Mouse (Mus musculus) hindbrain, embryonic 12.5 days (tissue): ENCODE data around the gene Shisa2. TPM values are rescaled to one million over a fixed set of nuclear protein-coding genes. Genes with fewer than 3 reads are reported as not detected.
"Not testable (repeated sequence)": the region's sequence is repeated elsewhere in the genome, so short reads cannot be mapped to it uniquely, and the experiment has no call there.

Experiments used
- ATAC-seq: fragments of 200-750 bp; cut with Nextera tagmentation; 2 replicates; pipeline ENCODE4 v1.8.0; 2017; ENCODE audit warnings: moderate TSS enrichment; ENCODE audit not compliant: low FRiP score
- H3K27ac ChIP-seq: fragments of 300-500 bp; sonication (generic); 2 replicates; pipeline ENCODE4 v1.5.1; 2016; ENCODE audit warnings: mild to moderate bottlenecking
- H3K27me3 ChIP-seq: fragments of 300-500 bp; sonication (generic); 2 replicates; pipeline ENCODE4 v1.6.1; 2016; ENCODE audit warnings: mild to moderate bottlenecking
- H3K36me3 ChIP-seq: fragments of 300-500 bp; sonication (generic); 2 replicates; pipeline ENCODE4 v1.6.1; 2016; ENCODE audit warnings: mild to moderate bottlenecking
- H3K4me1 ChIP-seq: fragments of 300-500 bp; sonication (generic); 2 replicates; pipeline ENCODE4 v1.6.1; 2016
- H3K4me2 ChIP-seq: fragments of 300-500 bp; sonication (generic); replicated peaks from 2 replicates; pipeline ENCODE4 v1.6.1; 2016; ENCODE audit warnings: mild to moderate bottlenecking
- H3K4me3 ChIP-seq: fragments of 300-500 bp; sonication (generic); 2 replicates; pipeline ENCODE4 v1.5.1; 2016; ENCODE audit warnings: mild to moderate bottlenecking
- H3K9ac ChIP-seq: fragments of 300-500 bp; sonication (generic); 2 replicates; pipeline ENCODE4 v1.6.1; 2016; ENCODE audit warnings: mild to moderate bottlenecking, moderate library complexity
- H3K9me3 ChIP-seq: fragments of 300-500 bp; sonication (generic); replicated peaks from 2 replicates; pipeline ENCODE4 v1.6.1; 2016; ENCODE audit warnings: mild to moderate bottlenecking
- WGBS: fragments of 180-500 bp; shearing (Covaris S2); methylation state at CpG from one replicate; pipeline ENCODE4 v1.1.7; 2016; 5-methylcytosine and 5-hydroxymethylcytosine counted together
- polyA plus RNA-seq: library from polyadenylated mRNA; unstranded; fragments of >200 nt; fragmentation: Nextera tagmentation; extraction: Ambion mirVana; gene quantifications from 2 replicates; pipeline ENCODE4 v1.2.1, GENCODE M21; 2016

Shisa2 gene
- polyA plus RNA-seq, 1 experiment from 2014 or later, result 27.9 TPM

- 58% methylated on average over 14 of the region's 14 CpGs for WGBS
- H3K4me2 ChIP-seq, result no peak overlapping the region
- no peak overlapping the region for H3K27ac ChIP-seq
- no peak for ATAC-seq
- H3K27me3 ChIP-seq, result no peaks in the 10 kb centered on the region
- no peak overlapping the region for H3K4me3 ChIP-seq
- H3K4me1 ChIP-seq, result no peaks in the 10 kb centered on the region
- no peaks in the 10 kb centered on the region for H3K36me3 ChIP-seq
- no peak overlapping the region for H3K9ac ChIP-seq
- H3K9me3 ChIP-seq, result no peaks in the 10 kb centered on the region
Observed at GRCm38 (mm10) chr14:59612920-59613625, 12.0 kb upstream of the Shisa2 start.

- not testable (repeated sequence) for H3K27me3 ChIP-seq, H3K9me3 ChIP-seq, H3K4me1 ChIP-seq, ATAC-seq, H3K9ac ChIP-seq, H3K4me3 ChIP-seq, H3K4me2 ChIP-seq, H3K27ac ChIP-seq, H3K36me3 ChIP-seq
- 87% methylated on average over 3 of the region's 3 CpGs for WGBS
Observed at GRCm38 (mm10) chr14:59614149-59614548, 11.0 kb upstream of the Shisa2 start.

- Histone ChIP-seq H3K27me3 (no peaks in the 10 kb centered on the region), H3K4me2 (no peak overlapping the region), H3K4me3 (no peak overlapping the region), H3K9ac (no peak overlapping the region), H3K9me3 (no peaks in the 10 kb centered on the region), H3K27ac (no peak overlapping the region), H3K4me1 (no peaks in the 10 kb centered on the region), H3K36me3 (no peaks in the 10 kb centered on the region)
- no peak for ATAC-seq
- 70% methylated on average over 7 of the region's 7 CpGs for WGBS
Observed at GRCm38 (mm10) chr14:59616802-59617201, 8.3 kb upstream of the Shisa2 start.

- H3K9ac ChIP-seq, result no peak overlapping the region
- WGBS, result 39% methylated on average over 9 of the region's 9 CpGs
- H3K4me2 ChIP-seq, result peak overlapping the region; percentile 67; the same call in 1 of the 2 replicates
- peaks cover 34% of the 10 kb centered on the region for H3K4me1 ChIP-seq
- H3K9me3 ChIP-seq, result no peaks in the 10 kb centered on the region
- H3K36me3 ChIP-seq, result no peaks in the 10 kb centered on the region
- H3K27ac ChIP-seq, result no peak overlapping the region
- no peak for ATAC-seq
- H3K4me3 ChIP-seq, result no peak overlapping the region
- H3K27me3 ChIP-seq, result peaks cover 42% of the 10 kb centered on the region
Observed at GRCm38 (mm10) chr14:59624326-59624885, 702 bp upstream of the Shisa2 start.

GRCm38 (mm10) chr14:59625806-59626364 lies 777 bp downstream of the Shisa2 start:
- peaks cover 42% of the 10 kb centered on the region for H3K27me3 ChIP-seq
- H3K9me3 ChIP-seq, result no peaks in the 10 kb centered on the region
- peak overlapping the region; percentile 82 for H3K27ac ChIP-seq
- peak; percentile 68 for ATAC-seq
- peak overlapping the region; percentile 70 for H3K9ac ChIP-seq
- under 1% methylated on average over 51 of the region's 51 CpGs for WGBS
- peak overlapping the region; percentile 60 for H3K4me3 ChIP-seq
- peaks cover 35% of the 10 kb centered on the region for H3K4me1 ChIP-seq
- H3K4me2 ChIP-seq, result peak overlapping the region; percentile 67
- 0 out of 2 replicates have a peak, but pooled peaks cover 2% of the 10 kb centered on the region for H3K36me3 ChIP-seq

GRCm38 (mm10) chr14:59626711-59627110 lies 1.6 kb downstream of the Shisa2 start:
- Histone ChIP-seq H3K4me3 (peak overlapping the region; percentile 60), H3K9me3 (no peaks in the 10 kb centered on the region), H3K9ac (peak overlapping the region; percentile 70), H3K27me3 (peaks cover 42% of the 10 kb centered on the region), H3K36me3 (0 out of 2 replicates have a peak, but pooled peaks cover 2% of the 10 kb centered on the region), H3K4me2 (peak overlapping the region; percentile 67), H3K27ac (no peak overlapping the region; the same call in 1 of the 2 replicates), H3K4me1 (peaks cover 35% of the 10 kb centered on the region)
- 35% methylated on average over 8 of the region's 8 CpGs for WGBS
- no peak for ATAC-seq

- WGBS, result 36% methylated on average over 9 of the region's 9 CpGs
- no peak for ATAC-seq
- peaks cover 38% of the 10 kb centered on the region for H3K27me3 ChIP-seq
- H3K4me3 ChIP-seq, result peak overlapping the region; percentile 60
- no peaks in the 10 kb centered on the region for H3K9me3 ChIP-seq
- peak overlapping the region; percentile 67 for H3K4me2 ChIP-seq
- H3K27ac ChIP-seq, result peak overlapping the region; percentile 12; the same call in 1 of the 2 replicates
- H3K9ac ChIP-seq, result peak overlapping the region; percentile 70
- peaks cover 35% of the 10 kb centered on the region for H3K4me1 ChIP-seq
- 0 out of 2 replicates have a peak, but pooled peaks cover 2% of the 10 kb centered on the region for H3K36me3 ChIP-seq
Observed at GRCm38 (mm10) chr14:59627142-59627680, 2.1 kb downstream of the Shisa2 start.

- WGBS, result 44% methylated on average over 7 of the region's 7 CpGs
- no peaks in the 10 kb centered on the region for H3K9me3 ChIP-seq
- peak overlapping the region; percentile 48 for H3K27ac ChIP-seq
- H3K4me3 ChIP-seq, result peak overlapping the region; percentile 60
- H3K4me2 ChIP-seq, result peak overlapping the region; percentile 67
- H3K36me3 ChIP-seq, result 0 out of 2 replicates have a peak, but pooled peaks cover 2% of the 10 kb centered on the region
- H3K9ac ChIP-seq, result peak overlapping the region; percentile 45
- peaks cover 34% of the 10 kb centered on the region for H3K27me3 ChIP-seq
- peaks cover 35% of the 10 kb centered on the region for H3K4me1 ChIP-seq
- ATAC-seq, result no peak
Observed at GRCm38 (mm10) chr14:59627823-59628222, 2.7 kb downstream of the Shisa2 start.

- 89% methylated on average over 15 of the region's 15 CpGs for WGBS
- H3K9me3 ChIP-seq, result no peaks in the 10 kb centered on the region
- no peak overlapping the region for H3K27ac ChIP-seq
- ATAC-seq, result no peak
- H3K36me3 ChIP-seq, result 0 out of 2 replicates have a peak, but pooled peaks cover 2% of the 10 kb centered on the region
- H3K4me3 ChIP-seq, result no peak overlapping the region
- no peak overlapping the region for H3K9ac ChIP-seq
- H3K4me1 ChIP-seq, result peaks cover 35% of the 10 kb centered on the region
- no peak overlapping the region for H3K4me2 ChIP-seq
- H3K27me3 ChIP-seq, result peaks cover 22% of the 10 kb centered on the region
Observed at GRCm38 (mm10) chr14:59629308-59629707, 4.2 kb downstream of the Shisa2 start.

GRCm38 (mm10) chr14:59630096-59630495 lies 5.0 kb downstream of the Shisa2 start:
- Histone ChIP-seq H3K27me3 (peaks cover 17% of the 10 kb centered on the region), H3K27ac (no peak overlapping the region), H3K4me3 (no peak overlapping the region), H3K4me1 (peaks cover 29% of the 10 kb centered on the region), H3K9me3 (no peaks in the 10 kb centered on the region), H3K36me3 (0 out of 2 replicates have a peak, but pooled peaks cover 2% of the 10 kb centered on the region), H3K4me2 (no peak overlapping the region), H3K9ac (no peak overlapping the region)
- WGBS, result 85% methylated on average over 9 of the region's 9 CpGs
- ATAC-seq, result no peak

- Histone ChIP-seq H3K9me3 (no peaks in the 10 kb centered on the region), H3K9ac (no peak overlapping the region), H3K27me3 (peaks cover 11% of the 10 kb centered on the region), H3K4me2 (no peak overlapping the region), H3K4me1 (peaks cover 14% of the 10 kb centered on the region), H3K27ac (no peak overlapping the region), H3K4me3 (no peak overlapping the region), H3K36me3 (0 out of 2 replicates have a peak, but pooled peaks cover 2% of the 10 kb centered on the region)
- no peak for ATAC-seq
- 94% methylated on average over 6 of the region's 6 CpGs for WGBS
Observed at GRCm38 (mm10) chr14:59632067-59632466, 7.0 kb downstream of the Shisa2 start.

GRCm38 (mm10) chr14:59633295-59633898 lies 8.3 kb downstream of the Shisa2 start:
- Histone ChIP-seq H3K9me3 (no peaks in the 10 kb centered on the region), H3K4me1 (0 out of 2 replicates have a peak, but pooled peaks cover 2% of the 10 kb centered on the region), H3K4me3 (no peak overlapping the region), H3K36me3 (0 out of 2 replicates have a peak, but pooled peaks cover 2% of the 10 kb centered on the region), H3K4me2 (no peak overlapping the region), H3K27ac (no peak overlapping the region), H3K9ac (no peak overlapping the region), H3K27me3 (no peaks in the 10 kb centered on the region)
- no peak for ATAC-seq
- 81% methylated on average over 5 of the region's 5 CpGs for WGBS
